Mouse (Mus musculus): ENCODE results near the gene Rarb. TPM values are rescaled to one million over a fixed set of nuclear protein-coding genes. Genes with fewer than 3 reads are reported as not detected.

Gene Rarb
- polyA plus RNA-seq, 1 experiment from 2014 or later, result 15.7 TPM

GRCm38 (mm10) chr14:16569506-16570001, 249.4 kb downstream of the Rarb start:
- ATAC-seq (ENCODE audit: low FRiP score, low read depth), result no peak
- H3K4me2 ChIP-seq (replicated peaks), result no peak overlapping the region
- H3K27me3 ChIP-seq, result peaks cover 21% of the 10 kb centered on the region

GRCm38 (mm10) chr14:16566920-16567319, 252.0 kb downstream of the Rarb start:
- ATAC-seq (ENCODE audit: low FRiP score, low read depth), result no peak

More at GRCm38 (mm10) chr14:16569506-16570001, 249.4 kb downstream of the Rarb start:
- H3K27ac ChIP-seq (replicated peaks), result no peak overlapping the region
- no peaks in the 10 kb centered on the region for H3K9me3 ChIP-seq
- no peak overlapping the region for H3K9ac ChIP-seq (replicated peaks)
- H3K4me1 ChIP-seq, result peaks cover 18% of the 10 kb centered on the region; the same call in 1 of the 2 replicates
- H3K36me3 ChIP-seq, result no peaks in the 10 kb centered on the region
- H3K4me3 ChIP-seq, result no peak overlapping the region
- WGBS, result 71% methylated on average over 7 of the region's 7 CpGs

GRCm38 (mm10) chr14:16563912-16564311, 255.0 kb downstream of the Rarb start:
- H3K27ac ChIP-seq (replicated peaks), result no peak overlapping the region
- H3K4me3 ChIP-seq, result no peak overlapping the region
- no peaks in the 10 kb centered on the region for H3K36me3 ChIP-seq
- no peak overlapping the region for H3K9ac ChIP-seq (replicated peaks)
- ATAC-seq (ENCODE audit: low FRiP score, low read depth), result no peak
- no peaks in the 10 kb centered on the region for H3K27me3 ChIP-seq
- 85% methylated on average over 2 of the region's 2 CpGs for WGBS
- H3K4me1 ChIP-seq, result no peaks in the 10 kb centered on the region
- no peak overlapping the region for H3K4me2 ChIP-seq (replicated peaks)
- H3K9me3 ChIP-seq, result no peaks in the 10 kb centered on the region

More at GRCm38 (mm10) chr14:16566920-16567319, 252.0 kb downstream of the Rarb start:
- Histone ChIP-seq H3K4me1 (peaks cover 2% of the 10 kb centered on the region; the same call in 1 of the 2 replicates), H3K9me3 (no peaks in the 10 kb centered on the region), H3K27ac (replicated peaks) (no peak overlapping the region), H3K4me2 (replicated peaks) (no peak overlapping the region), H3K9ac (replicated peaks) (no peak overlapping the region), H3K4me3 (no peak overlapping the region), H3K36me3 (no peaks in the 10 kb centered on the region), H3K27me3 (peaks cover under 1% of the 10 kb centered on the region; the same call in 1 of the 2 replicates)
- 86% methylated on average over 1 of the region's 1 CpGs for WGBS

GRCm38 (mm10) chr14:16561496-16562170, 257.3 kb downstream of the Rarb start:
- Histone ChIP-seq H3K4me3 (no peak overlapping the region), H3K4me1 (no peaks in the 10 kb centered on the region), H3K9me3 (no peaks in the 10 kb centered on the region), H3K27ac (replicated peaks) (no peak overlapping the region), H3K36me3 (no peaks in the 10 kb centered on the region), H3K9ac (replicated peaks) (no peak overlapping the region), H3K27me3 (no peaks in the 10 kb centered on the region), H3K4me2 (replicated peaks) (no peak overlapping the region)
- ATAC-seq (ENCODE audit: low FRiP score, low read depth), result no peak
- WGBS, result 86% methylated on average over 6 of the region's 6 CpGs

GRCm38 (mm10) chr14:16559294-16560217, 259.4 kb downstream of the Rarb start:
- Histone ChIP-seq H3K27me3 (no peaks in the 10 kb centered on the region), H3K9me3 (no peaks in the 10 kb centered on the region), H3K36me3 (no peaks in the 10 kb centered on the region), H3K9ac (replicated peaks) (no peak overlapping the region), H3K4me3 (no peak overlapping the region), H3K4me1 (peaks cover 3% of the 10 kb centered on the region), H3K27ac (replicated peaks) (no peak overlapping the region), H3K4me2 (replicated peaks) (no peak overlapping the region)
- 84% methylated on average over 12 of the region's 12 CpGs for WGBS
- ATAC-seq (ENCODE audit: low FRiP score, low read depth), result no peak

- Histone ChIP-seq H3K36me3 (no peaks in the 10 kb centered on the region), H3K27me3 (no peaks in the 10 kb centered on the region), H3K9ac (replicated peaks) (no peak overlapping the region), H3K4me3 (no peak overlapping the region), H3K4me2 (replicated peaks) (no peak overlapping the region), H3K4me1 (peaks cover 5% of the 10 kb centered on the region), H3K27ac (replicated peaks) (no peak overlapping the region), H3K9me3 (no peaks in the 10 kb centered on the region)
- WGBS, result 88% methylated on average over 2 of the region's 2 CpGs
- no peak for ATAC-seq (ENCODE audit: low FRiP score, low read depth)
Measured at GRCm38 (mm10) chr14:16558033-16558432, 260.9 kb downstream of the Rarb start.

- no peak overlapping the region for H3K27ac ChIP-seq (replicated peaks)
Measured at GRCm38 (mm10) chr14:16554643-16555459, 264.1 kb downstream of the Rarb start.

GRCm38 (mm10) chr14:16554319-16554642, 264.7 kb downstream of the Rarb start:
- no peak overlapping the region for H3K4me3 ChIP-seq
- no peak overlapping the region for H3K9ac ChIP-seq (replicated peaks)
- peaks cover 5% of the 10 kb centered on the region for H3K4me1 ChIP-seq
- H3K9me3 ChIP-seq, result no peaks in the 10 kb centered on the region
- H3K27me3 ChIP-seq, result no peaks in the 10 kb centered on the region
- no peak overlapping the region for H3K27ac ChIP-seq (replicated peaks)
- H3K4me2 ChIP-seq (replicated peaks), result no peak overlapping the region
- no peaks in the 10 kb centered on the region for H3K36me3 ChIP-seq
- ATAC-seq (ENCODE audit: low FRiP score, low read depth), result no peak
- 44% methylated on average over 1 of the region's 1 CpGs for WGBS

More at GRCm38 (mm10) chr14:16554643-16555459, 264.1 kb downstream of the Rarb start:
- H3K4me2 ChIP-seq (replicated peaks), result no peak overlapping the region
- H3K9me3 ChIP-seq, result no peaks in the 10 kb centered on the region
- H3K27me3 ChIP-seq, result no peaks in the 10 kb centered on the region
- no peak overlapping the region for H3K9ac ChIP-seq (replicated peaks)
- no peaks in the 10 kb centered on the region for H3K36me3 ChIP-seq
- no peak overlapping the region for H3K4me3 ChIP-seq
- ATAC-seq (ENCODE audit: low FRiP score, low read depth), result peak; percentile 54; the same call in 1 of the 2 replicates
- peaks cover 5% of the 10 kb centered on the region for H3K4me1 ChIP-seq
- WGBS, result 67% methylated on average over 12 of the region's 12 CpGs

GRCm38 (mm10) chr14:16552293-16552692, 266.7 kb downstream of the Rarb start:
- 77% methylated on average over 1 of the region's 1 CpGs for WGBS
- Histone ChIP-seq H3K27me3 (no peaks in the 10 kb centered on the region), H3K4me2 (replicated peaks) (no peak overlapping the region), H3K4me1 (peaks cover 5% of the 10 kb centered on the region), H3K4me3 (no peak overlapping the region), H3K27ac (replicated peaks) (no peak overlapping the region), H3K9me3 (no peaks in the 10 kb centered on the region), H3K36me3 (no peaks in the 10 kb centered on the region), H3K9ac (replicated peaks) (no peak overlapping the region)
- ATAC-seq (ENCODE audit: low FRiP score, low read depth), result no peak

GRCm38 (mm10) chr14:16551843-16552242, 267.1 kb downstream of the Rarb start:
- 96% methylated on average over 1 of the region's 1 CpGs for WGBS
- Histone ChIP-seq H3K27me3 (no peaks in the 10 kb centered on the region), H3K27ac (replicated peaks) (no peak overlapping the region), H3K4me3 (no peak overlapping the region), H3K36me3 (no peaks in the 10 kb centered on the region), H3K9ac (replicated peaks) (no peak overlapping the region), H3K4me2 (replicated peaks) (no peak overlapping the region), H3K4me1 (peaks cover 5% of the 10 kb centered on the region), H3K9me3 (no peaks in the 10 kb centered on the region)
- ATAC-seq (ENCODE audit: low FRiP score, low read depth), result no peak

GRCm38 (mm10) chr14:16548200-16548576, 270.8 kb downstream of the Rarb start:
- H3K9me3 ChIP-seq, result no peaks in the 10 kb centered on the region
- WGBS, result 95% methylated on average over 8 of the region's 8 CpGs
- ATAC-seq (ENCODE audit: low FRiP score, low read depth), result no peak

More at GRCm38 (mm10) chr14:16548200-16548576, 270.8 kb downstream of the Rarb start:
- Histone ChIP-seq H3K4me2 (replicated peaks) (no peak overlapping the region), H3K9ac (replicated peaks) (no peak overlapping the region), H3K4me3 (no peak overlapping the region), H3K4me1 (no peaks in the 10 kb centered on the region), H3K27ac (replicated peaks) (no peak overlapping the region), H3K36me3 (no peaks in the 10 kb centered on the region), H3K27me3 (no peaks in the 10 kb centered on the region)
